Mouse (Mus musculus) MEL (cell line): ENCODE measurements around the gene Gm10717. TPM values are rescaled to one million over a fixed set of nuclear protein-coding genes. Genes with fewer than 3 reads are reported as not detected.
"Not testable (repeated sequence)": the region's sequence is repeated elsewhere in the genome, so short reads cannot be mapped to it uniquely, and the experiment has no call there.

Experiments used
- DNase-seq: peaks from one replicate; pipeline ENCODE4 v3.0.0; 2011; ENCODE audit warnings: low read depth, low spot score
- H3K27ac ChIP-seq: 2 replicates; pipeline ENCODE4 v1.5.1; 2012; ENCODE audit warnings: low read depth, mild to moderate bottlenecking, control low read depth, low read length, moderate library complexity; ENCODE audit not compliant: control insufficient read depth
- H3K27me3 ChIP-seq, 2 experiments: fragments of 150-350 bp in 1 of 2; sonication (generic) in 1 of 2; 2 replicates each; pipeline ENCODE4 v1.6.1; 2012; ENCODE audit warnings: low read length in 2 of 2, mild to moderate bottlenecking in 2 of 2, improper control_type of control experiment in 1 of 2, moderate library complexity in 1 of 2; ENCODE audit not compliant: insufficient read depth in 2 of 2, control insufficient read depth in 1 of 2
- H3K36me3 ChIP-seq, 2 experiments: 2 replicates each; pipeline ENCODE4 v1.6.1; 2012 to 2014; ENCODE audit warnings: low read length in 2 of 2, improper control_type of control experiment in 1 of 2, inconsistent platforms in 1 of 2, mild to moderate bottlenecking in 1 of 2; ENCODE audit not compliant: insufficient read depth in 2 of 2, control insufficient read depth in 1 of 2
- H3K4me1 ChIP-seq, 2 experiments: fragments of 150-350 bp in 1 of 2; sonication (generic) in 1 of 2; 2 replicates each; pipeline ENCODE4 v1.6.1; 2012; ENCODE audit warnings: low read length in 2 of 2, improper control_type of control experiment in 1 of 2, mild to moderate bottlenecking in 1 of 2; ENCODE audit not compliant: insufficient read depth in 2 of 2, control insufficient read depth in 1 of 2
- H3K4me3 ChIP-seq, 2 experiments: fragments of 150-350 bp in 1 of 2; sonication (generic) in 1 of 2; 2 replicates each; pipeline ENCODE4 v1.5.1; 2012; ENCODE audit warnings: low read depth in 2 of 2, low read length in 2 of 2, mild to moderate bottlenecking in 2 of 2, moderate library complexity in 2 of 2, control low read depth in 1 of 2, improper control_type of control experiment in 1 of 2; ENCODE audit not compliant: control insufficient read depth in 1 of 2, insufficient read depth in 1 of 2
- H3K79me2 ChIP-seq: 2 replicates; pipeline ENCODE4 v1.6.1; 2012; ENCODE audit warnings: mild to moderate bottlenecking, low read length, moderate library complexity; ENCODE audit not compliant: control insufficient read depth, poor library complexity, insufficient read depth
- H3K9ac ChIP-seq: 2 replicates; pipeline ENCODE4 v1.6.1; 2012; ENCODE audit warnings: low read depth, mild to moderate bottlenecking, control low read depth, low read length, moderate library complexity; ENCODE audit not compliant: control insufficient read depth, poor library complexity, severe bottlenecking
- H3K9me3 ChIP-seq: fragments of 150-350 bp; sonication (generic); replicated peaks from 2 replicates; pipeline ENCODE4 v1.6.1; 2012; ENCODE audit warnings: mild to moderate bottlenecking, low read length, improper control_type of control experiment, moderate library complexity; ENCODE audit not compliant: insufficient read depth
- polyA plus RNA-seq, 2 experiments: library from polyadenylated mRNA; stranded (reverse) in 1 of 2; unstranded in 1 of 2; fragments of >175 nt in 1 of 2; fragments of >200 nt in 1 of 2; gene quantifications; 2 replicates each; pipeline versions ENCODE4 v1.2.1 to v1.2.4; 2012; ENCODE audit warnings: low replicate concordance in 2 of 2, low read depth in 1 of 2; ENCODE audit not compliant: insufficient read length in 2 of 2, insufficient read depth in 1 of 2, missing spikeins in 1 of 2
- total RNA-seq: library from RNA; depleted of rRNA; stranded (reverse); fragments of 300-350 nt; gene quantifications from 2 replicates; pipeline ENCODE4 v1.2.3, GENCODE M21; 2012

Gene Gm10717
- total and polyA plus RNA-seq, 3 experiments: 0.19 to 0.33 TPM; not detected in 1

DNA sequence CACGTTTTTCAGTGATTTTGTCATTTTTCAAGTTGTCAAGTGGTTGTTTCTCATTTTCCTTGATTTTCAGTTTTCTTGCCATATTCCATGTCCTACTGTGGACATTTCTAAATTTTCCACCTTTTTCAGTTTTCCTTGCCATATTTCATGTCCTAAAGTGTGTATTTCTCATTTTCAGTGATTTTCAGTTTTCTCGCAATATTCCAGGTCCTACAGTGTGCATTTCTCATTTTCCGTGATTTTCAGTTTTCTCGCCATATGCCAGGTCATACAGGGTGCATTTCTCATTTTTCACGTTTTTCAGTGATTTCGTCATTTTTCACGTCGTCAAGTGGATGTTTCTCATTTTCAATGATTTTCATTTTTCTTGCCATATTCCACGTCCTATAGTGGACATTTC, 6.3 kb upstream of the Gm10717 start:
- not testable (repeated sequence) for H3K9ac ChIP-seq, H3K4me3 ChIP-seq, H3K27me3 ChIP-seq, H3K79me2 ChIP-seq, DNase-seq, H3K9me3 ChIP-seq, H3K4me1 ChIP-seq, H3K27ac ChIP-seq, H3K36me3 ChIP-seq

DNA sequence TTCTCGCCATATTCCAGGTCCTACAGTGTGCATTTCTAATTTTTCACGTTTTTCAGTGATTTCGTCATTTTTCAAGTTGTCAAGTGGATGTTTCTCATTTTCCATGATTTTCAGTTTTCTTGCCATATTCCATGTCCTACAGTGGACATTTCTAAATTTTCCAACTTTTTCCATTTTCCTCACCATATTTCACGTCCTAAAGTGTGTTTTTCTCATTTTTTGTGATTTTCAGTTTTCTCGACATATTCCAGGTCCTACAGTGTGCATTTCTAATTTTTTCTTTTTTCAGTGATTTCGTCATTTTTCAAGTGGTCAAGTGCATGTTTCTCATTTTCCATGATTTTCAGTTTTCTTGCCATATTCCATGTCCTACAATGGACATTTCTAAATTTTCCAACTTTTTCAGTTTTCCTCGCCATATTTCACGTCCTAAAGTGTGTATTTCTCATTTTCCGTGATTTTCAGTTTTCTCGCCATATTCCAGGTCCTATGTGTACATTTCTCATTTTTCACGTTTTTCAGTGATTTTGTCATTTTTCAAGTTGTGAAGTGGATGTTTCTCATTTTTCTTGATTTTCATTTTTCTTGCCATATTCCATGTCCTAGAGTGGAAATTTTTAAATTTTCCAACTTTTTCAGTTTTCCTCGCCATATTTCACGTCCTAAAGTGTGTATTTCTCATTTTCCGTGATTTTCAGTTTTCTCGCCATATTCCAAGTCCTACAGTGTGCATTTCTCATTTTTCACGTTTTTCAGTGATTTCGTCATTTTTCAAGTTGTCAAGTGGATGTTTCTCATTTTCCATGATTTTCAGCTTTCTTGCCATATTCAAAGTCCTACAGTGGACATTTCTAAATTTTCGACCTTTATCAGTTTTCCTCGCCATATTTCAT, 5.1 kb upstream of the Gm10717 start:
- not testable (repeated sequence) for H3K27me3 ChIP-seq, DNase-seq, H3K9ac ChIP-seq, H3K79me2 ChIP-seq, H3K36me3 ChIP-seq, H3K4me3 ChIP-seq, H3K4me1 ChIP-seq, H3K27ac ChIP-seq, H3K9me3 ChIP-seq

DNA sequence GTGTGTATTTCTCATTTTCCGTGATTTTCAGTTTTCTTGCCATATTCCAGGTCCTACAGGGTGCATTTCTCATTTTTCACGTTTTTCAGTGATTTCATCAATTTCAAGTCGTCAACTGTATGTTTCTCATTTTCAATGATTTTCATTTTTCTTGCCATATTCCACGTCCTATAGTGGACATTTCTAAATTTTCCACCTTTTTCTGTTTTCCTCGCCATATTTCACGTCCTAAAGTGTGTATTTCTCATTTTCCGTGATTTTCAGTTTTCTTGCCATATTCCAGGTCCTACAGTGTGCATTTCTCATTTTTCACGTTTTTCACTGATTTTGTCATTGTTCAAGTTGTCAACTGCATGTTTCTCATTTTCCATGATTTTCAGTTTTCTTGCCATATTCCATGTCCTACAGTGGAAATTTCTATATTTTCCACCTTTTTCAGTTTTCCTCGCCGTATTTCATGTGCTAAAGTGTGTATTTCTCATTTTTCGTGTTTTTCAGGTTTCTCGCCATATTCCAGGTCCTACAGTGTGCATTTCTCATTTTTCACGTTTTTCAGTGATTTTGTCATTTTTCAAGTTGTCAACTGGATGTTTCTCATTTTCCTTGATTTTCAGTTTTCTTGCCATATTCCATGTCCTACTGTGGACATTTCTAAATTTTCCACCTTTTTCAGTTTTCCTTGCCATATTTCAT, 2.8 kb upstream of the Gm10717 start:
- H3K4me3 ChIP-seq, H3K9me3 ChIP-seq, H3K36me3 ChIP-seq, H3K4me1 ChIP-seq, H3K27ac ChIP-seq, H3K79me2 ChIP-seq, H3K27me3 ChIP-seq, H3K9ac ChIP-seq: not testable (repeated sequence)
- DNase-seq: peak; percentile 70

DNA sequence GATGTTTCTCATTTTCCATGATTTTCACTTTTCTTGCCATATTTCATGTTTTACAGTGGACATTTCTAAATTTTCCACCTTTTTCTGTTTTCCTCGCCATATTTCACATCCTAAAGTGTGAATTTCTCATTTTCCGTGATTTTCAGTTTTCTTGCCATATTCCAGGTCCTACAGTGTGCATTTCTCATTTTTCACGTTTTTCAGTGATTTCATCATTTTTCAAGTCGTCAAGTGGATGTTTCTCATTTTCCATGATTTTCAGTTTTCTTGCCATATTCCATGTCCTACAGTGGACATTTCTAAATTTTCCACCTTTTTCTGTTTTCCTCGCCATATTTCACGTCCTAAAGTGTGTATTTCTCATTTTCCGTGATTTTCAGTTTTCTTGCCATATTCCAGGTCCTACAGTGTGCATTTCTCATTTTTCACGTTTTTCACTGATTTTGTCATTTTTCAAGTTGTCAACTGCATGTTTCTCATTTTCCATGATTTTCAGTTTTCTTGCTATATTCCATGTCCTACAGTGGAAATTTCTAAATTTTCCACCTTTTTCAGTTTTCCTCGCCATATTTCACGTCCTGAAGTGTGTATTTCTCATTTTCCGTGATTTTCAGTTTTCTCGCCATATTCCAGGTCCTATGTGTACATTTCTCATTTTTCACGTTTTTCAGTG, 1.8 kb upstream of the Gm10717 start, which contains the start of gene Gm10718:
Gene Gm10718 (plus strand): TSS at position 236 of the 673 bp plus-strand sequence.
- not testable (repeated sequence) for H3K9ac ChIP-seq, H3K27ac ChIP-seq, H3K27me3 ChIP-seq, H3K9me3 ChIP-seq, H3K4me1 ChIP-seq, H3K36me3 ChIP-seq, DNase-seq, H3K4me3 ChIP-seq, H3K79me2 ChIP-seq

DNA sequence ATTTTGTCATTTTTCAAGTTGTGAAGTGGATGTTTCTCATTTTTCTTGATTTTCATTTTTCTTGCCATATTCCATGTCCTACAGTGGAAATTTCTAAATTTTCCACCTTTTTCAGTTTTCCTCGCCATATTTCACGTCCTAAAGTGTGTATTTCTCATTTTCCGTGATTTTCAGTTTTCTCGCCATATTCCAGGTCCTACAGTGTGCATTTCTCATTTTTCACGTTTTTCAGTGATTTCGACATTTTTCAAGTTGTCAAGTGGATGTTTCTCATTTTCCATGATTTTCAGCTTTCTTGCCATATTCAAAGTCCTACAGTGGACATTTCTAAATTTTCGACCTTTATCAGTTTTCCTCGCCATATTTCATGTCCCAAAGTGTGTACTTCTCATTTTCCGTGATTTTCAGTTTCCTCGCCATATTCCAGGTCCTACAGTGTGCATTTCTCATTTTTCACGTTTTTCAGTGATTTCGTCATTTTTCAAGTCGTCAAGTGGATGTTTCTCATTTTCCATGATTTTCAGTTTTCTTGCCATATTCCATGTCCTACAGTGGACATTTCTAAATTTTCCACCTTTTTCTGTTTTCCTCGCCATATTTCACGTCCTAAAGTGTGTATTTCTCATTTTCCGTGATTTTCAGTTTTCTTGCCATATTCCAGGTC, 1.1 kb upstream of the Gm10717 start:
- H3K9ac ChIP-seq, H3K27me3 ChIP-seq, H3K36me3 ChIP-seq, H3K9me3 ChIP-seq, H3K27ac ChIP-seq, H3K79me2 ChIP-seq, H3K4me3 ChIP-seq, H3K4me1 ChIP-seq, DNase-seq: not testable (repeated sequence)

DNA sequence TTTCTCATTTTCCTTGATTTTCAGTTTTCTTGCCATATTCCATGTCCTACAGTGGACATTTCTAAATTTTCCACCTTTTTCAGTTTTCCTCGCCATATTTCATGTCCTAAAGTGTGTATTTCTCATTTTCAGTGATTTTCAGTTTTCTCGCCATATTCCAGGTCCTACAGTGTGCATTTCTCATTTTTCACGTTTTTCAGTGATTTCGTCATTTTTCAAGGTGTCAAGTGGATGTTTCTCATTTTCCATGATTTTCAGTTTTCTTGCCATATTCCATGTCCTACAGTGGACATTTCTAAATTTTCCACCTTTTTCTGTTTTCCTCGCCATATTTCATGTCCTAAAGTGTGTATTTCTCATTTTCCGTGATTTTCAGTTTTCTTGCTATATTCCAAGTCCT, 436 bp downstream of the Gm10717 start:
- H3K9me3 ChIP-seq, H3K9ac ChIP-seq, H3K27me3 ChIP-seq, H3K36me3 ChIP-seq, H3K4me1 ChIP-seq, DNase-seq, H3K79me2 ChIP-seq, H3K27ac ChIP-seq, H3K4me3 ChIP-seq: not testable (repeated sequence)
